Mouse (Mus musculus) ovary, postnatal 36 days (tissue): Measurements from ENCODE around the gene Spata16.

ENCODE experiments used
- DNase-seq: peaks from one replicate; pipeline ENCODE4 v3.0.0; 2022; ENCODE audit warnings: low spot score, mixed read lengths

Gene Spata16

DNA sequence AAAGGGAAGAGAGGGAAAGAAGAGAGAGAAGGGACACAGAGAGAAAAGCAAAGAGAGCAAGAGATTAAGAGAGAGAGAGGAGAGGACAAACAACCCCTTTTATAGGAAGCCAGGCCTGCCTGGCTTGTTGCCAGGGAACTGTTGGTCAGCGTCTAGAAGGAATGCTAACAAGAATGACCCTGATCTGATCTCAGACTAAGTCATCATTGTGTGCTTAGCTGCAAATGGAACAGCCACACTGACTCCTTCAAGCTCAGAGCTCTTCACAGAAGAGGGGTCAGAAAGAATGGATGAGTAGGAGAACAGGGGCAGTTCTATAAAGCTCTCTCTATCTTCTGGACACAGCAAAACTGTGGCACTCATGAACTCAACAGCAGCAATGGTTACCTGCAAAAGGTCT is 334.7 kb downstream of the Spata16 start:
- DNase-seq, result no peak

- DNase-seq, result no peak
These were observed 342.2 kb downstream of the Spata16 start for GRCm38 (mm10) chr3:26979603-26980002.

- no peak for DNase-seq
These were observed 343.0 kb downstream of the Spata16 start for GRCm38 (mm10) chr3:26980371-26980770.

DNA sequence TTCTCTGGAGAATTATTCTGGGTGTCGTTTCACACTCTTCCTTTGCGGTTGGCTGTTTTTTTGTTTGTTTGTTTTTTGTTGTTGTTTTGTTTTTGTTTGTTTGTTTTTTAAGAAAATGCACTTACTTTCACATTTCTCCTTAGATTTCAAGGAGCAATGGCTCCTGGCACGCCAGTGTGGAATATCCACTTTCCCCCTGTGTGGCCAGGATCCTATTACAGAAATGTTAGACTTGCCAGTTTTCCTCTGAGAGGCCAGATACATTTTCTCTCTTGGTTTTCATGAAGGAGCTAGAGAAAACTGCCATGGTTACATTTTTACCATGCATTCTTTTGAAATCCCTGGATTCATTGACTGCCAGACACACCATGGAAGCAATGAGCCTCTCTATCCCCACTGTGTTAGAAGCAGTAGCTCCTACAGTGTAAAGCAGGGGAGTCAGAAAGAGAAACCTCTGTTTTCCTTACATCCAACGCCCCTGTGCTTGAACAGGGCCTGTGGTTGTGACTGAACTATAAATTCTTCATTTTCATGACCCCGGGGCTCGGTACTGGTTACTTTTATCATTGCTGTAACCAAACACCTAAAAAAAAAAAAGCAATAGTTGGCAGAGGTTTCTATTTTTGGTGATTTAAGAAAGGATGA is 344.7 kb downstream of the Spata16 start:
- no peak for DNase-seq

DNA sequence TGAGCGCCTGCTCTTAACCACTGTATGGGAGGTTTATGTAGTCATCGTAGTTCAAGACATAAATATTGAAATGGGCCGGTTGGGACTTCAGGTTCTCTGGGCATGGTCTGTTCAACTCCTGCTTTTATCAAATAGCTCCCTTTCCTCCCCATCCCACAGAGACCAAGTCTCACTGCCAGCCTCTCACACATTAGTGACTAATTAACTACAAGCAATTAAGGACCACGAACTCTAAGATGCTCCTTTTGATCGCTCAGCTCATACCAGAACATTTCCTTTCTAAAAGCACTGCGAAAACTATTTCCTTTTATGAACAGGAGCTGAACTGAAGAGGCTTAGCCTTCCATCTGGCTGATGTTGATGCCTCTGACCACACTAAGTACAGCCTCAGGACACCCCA is 346.3 kb downstream of the Spata16 start:
- DNase-seq, result no peak

DNA sequence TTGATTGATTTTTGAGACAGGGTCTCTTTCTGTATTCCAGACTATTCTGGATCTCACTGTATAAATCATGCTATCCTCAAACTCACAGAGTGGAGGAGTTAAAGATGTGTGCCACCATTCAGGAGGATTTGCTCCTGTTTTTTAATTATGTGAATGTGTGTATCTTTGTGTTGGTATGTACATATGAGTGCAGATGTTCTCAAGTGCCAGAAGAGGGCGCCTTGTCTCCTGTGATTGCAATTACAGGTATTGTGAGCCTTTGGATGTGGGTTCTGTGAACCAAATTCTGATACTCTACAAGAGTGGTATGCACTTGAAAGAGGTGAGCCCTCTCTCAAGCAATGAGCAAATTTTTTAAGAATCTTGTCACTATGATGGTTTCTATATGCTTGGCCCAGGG is 369.4 kb downstream of the Spata16 start:
- DNase-seq, result no peak

GRCm38 (mm10) chr3:27027957-27028356 is 390.5 kb downstream of the Spata16 start:
- no peak for DNase-seq

- DNase-seq, result no peak
These were observed 391.1 kb downstream of the Spata16 start for GRCm38 (mm10) chr3:27028526-27028925.

DNA sequence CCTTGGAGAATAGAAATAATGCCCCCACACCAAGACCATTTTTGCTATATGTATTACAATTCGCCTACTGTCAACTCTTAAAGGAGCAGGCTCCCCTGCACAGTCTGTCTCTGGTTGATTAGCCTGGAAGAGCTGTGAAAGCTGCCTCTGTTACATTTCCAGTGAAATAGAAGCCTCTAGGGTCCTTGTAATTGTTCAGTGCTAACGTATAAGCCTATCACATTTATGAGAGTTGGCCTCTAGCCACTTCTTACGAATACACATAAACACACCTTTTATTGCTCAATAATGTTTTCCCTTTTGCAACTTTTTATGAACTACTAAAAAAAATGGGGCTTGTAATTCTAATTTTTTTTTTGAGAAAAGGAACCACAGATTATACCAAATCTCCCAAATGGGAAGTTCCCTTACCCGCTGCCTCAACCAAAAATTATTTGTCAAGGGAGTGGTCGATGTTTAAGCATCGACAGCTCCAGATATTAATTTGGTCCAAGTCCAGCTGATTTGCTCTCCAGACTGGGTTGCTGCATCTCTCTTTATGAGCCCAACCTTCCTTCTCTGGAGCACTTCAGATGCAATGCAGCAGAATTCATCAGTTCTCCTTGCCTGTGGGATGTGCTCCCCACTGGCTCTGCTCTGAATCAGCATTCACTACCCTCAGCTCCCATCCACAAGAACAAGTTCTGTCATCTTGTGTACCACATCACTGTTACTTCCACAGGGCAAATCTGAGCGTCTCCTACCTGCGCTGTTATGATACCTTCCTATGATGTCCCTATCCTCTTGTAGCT is 392.8 kb downstream of the Spata16 start:
- no peak for DNase-seq
